Mouse (Mus musculus) forebrain, postnatal 0 days (tissue): ENCODE data around the gene Ogdh. TPM values are rescaled to one million over a fixed set of nuclear protein-coding genes. Genes with fewer than 3 reads are reported as not detected.

ENCODE experiments used
- ATAC-seq: fragments of 200-750 bp; cut with Nextera tagmentation; 2 replicates; pipeline ENCODE4 v1.8.0; 2017; ENCODE audit warnings: mild to moderate bottlenecking, moderate library complexity
- DNase-seq: peaks from one replicate; pipeline ENCODE4 v3.0.0-alpha.2; 2015
- H3K27ac ChIP-seq: fragments of 300-500 bp; sonication (generic); 2 replicates; pipeline ENCODE4 v1.5.1; 2014; ENCODE audit warnings: low read depth, mild to moderate bottlenecking, antibody characterized with exemption, low read length, moderate library complexity, mixed read lengths
- H3K27me3 ChIP-seq: fragments of 300-500 bp; sonication (generic); 2 replicates; pipeline ENCODE4 v1.6.1; 2014; ENCODE audit warnings: mild to moderate bottlenecking, low read length, mixed read lengths; ENCODE audit not compliant: insufficient read depth
- H3K36me3 ChIP-seq: fragments of 300-500 bp; sonication (generic); 2 replicates; pipeline ENCODE4 v1.6.1; 2014; ENCODE audit warnings: mild to moderate bottlenecking, moderate library complexity; ENCODE audit not compliant: insufficient read depth
- H3K4me1 ChIP-seq: fragments of 300-500 bp; sonication (generic); 2 replicates; pipeline ENCODE4 v1.6.1; 2014; ENCODE audit warnings: antibody characterized with exemption; ENCODE audit not compliant: insufficient read depth
- H3K4me2 ChIP-seq: fragments of 300-500 bp; sonication (generic); 2 replicates; pipeline ENCODE4 v1.6.1; 2014; ENCODE audit warnings: low read depth, mild to moderate bottlenecking, moderate library complexity
- H3K4me3 ChIP-seq: fragments of 300-500 bp; sonication (generic); 2 replicates; pipeline ENCODE4 v1.5.1; 2014; ENCODE audit warnings: low read depth, low read length, mixed read lengths
- H3K9ac ChIP-seq: fragments of 300-500 bp; sonication (generic); 2 replicates; pipeline ENCODE4 v1.6.1; 2014; ENCODE audit warnings: mild to moderate bottlenecking
- H3K9me3 ChIP-seq: fragments of 300-500 bp; sonication (generic); 2 replicates; pipeline ENCODE4 v1.6.1; 2016; ENCODE audit warnings: low read length
- CTCF ChIP-seq: sonication (generic); IDR thresholded peaks from 2 replicates; pipeline ENCODE4 v1.5.1; 2016; ENCODE audit warnings: antibody characterized with exemption, control low read depth, low read depth
- whole genome bisulfite sequencing: fragments of 180-500 bp; shearing (Covaris S2); extraction: QIAGEN DNeasy Blood & Tissue Kit; methylation state at CpG from one replicate; pipeline ENCODE4 v1.1.7; 2014; 5-methylcytosine and 5-hydroxymethylcytosine counted together
- polyA plus RNA-seq: library from polyadenylated mRNA; unstranded; fragments of >200 nt; fragmentation: Nextera tagmentation; extraction: Ambion mirVana; gene quantifications from 2 replicates; pipeline ENCODE4 v1.2.1, GENCODE M21; 2015
- total RNA-seq: library from RNA; depleted of rRNA; stranded (reverse); fragments of >200 nt; gene quantifications from 2 replicates; pipeline ENCODE4 v1.2.3, GENCODE M21; 2014

Ogdh gene
- total and polyA plus RNA-seq, 2 experiments from 2014 or later: 97.4 to 124 TPM

DNA sequence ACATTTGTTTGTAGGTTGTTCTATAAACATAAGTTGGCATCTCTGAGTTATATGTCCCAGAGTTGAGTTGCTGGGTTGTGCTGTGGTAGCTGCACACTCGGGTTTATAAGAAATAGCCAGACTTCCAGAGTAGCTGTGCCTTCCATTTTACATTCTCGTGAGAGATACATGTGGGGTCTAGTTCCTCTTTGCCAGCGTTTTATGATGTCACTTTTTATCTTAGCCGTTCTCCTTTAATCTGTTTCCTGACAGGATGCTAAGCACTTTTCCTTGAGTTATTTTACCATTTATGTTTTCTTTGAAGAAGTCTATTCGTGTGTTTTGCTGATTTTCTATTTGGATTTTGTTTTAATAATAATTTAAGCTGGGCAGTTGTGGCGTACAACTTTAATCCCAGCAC lies 101.4 kb downstream of the Ogdh start:
- 87% methylated on average over 6 of the region's 6 CpGs for WGBS
- H3K9me3 ChIP-seq: no peaks in the 10 kb centered on the region
- ATAC-seq: no peak
- no peak overlapping the region for H3K4me3 ChIP-seq
- H3K4me2 ChIP-seq: no peak overlapping the region
- peaks cover 50% of the 10 kb centered on the region for H3K36me3 ChIP-seq
- peaks cover 15% of the 10 kb centered on the region; the same call in 1 of the 2 replicates for H3K4me1 ChIP-seq
- DNase-seq: no peak
- H3K27ac ChIP-seq: no peak overlapping the region
- no peak overlapping the region for H3K9ac ChIP-seq
- no peaks in the 10 kb centered on the region for H3K27me3 ChIP-seq
- no peak for TF ChIP-seq CTCF

GRCm38 (mm10) chr11:6393866-6394265 lies 102.4 kb downstream of the Ogdh start:
- H3K9me3 ChIP-seq: no peaks in the 10 kb centered on the region
- H3K36me3 ChIP-seq: peaks cover 60% of the 10 kb centered on the region
- no peak overlapping the region for H3K4me3 ChIP-seq
- TF ChIP-seq CTCF: no peak
- no peak overlapping the region for H3K9ac ChIP-seq
- no peak overlapping the region for H3K4me2 ChIP-seq
- no peak for DNase-seq
- ATAC-seq: no peak
- 52% methylated on average over 1 of the region's 1 CpGs for WGBS
- peaks cover 15% of the 10 kb centered on the region; the same call in 1 of the 2 replicates for H3K4me1 ChIP-seq
- no peaks in the 10 kb centered on the region for H3K27me3 ChIP-seq
- H3K27ac ChIP-seq: no peak overlapping the region

GRCm38 (mm10) chr11:6395565-6395964 lies 104.1 kb downstream of the Ogdh start:
- no peak overlapping the region for H3K4me2 ChIP-seq
- peaks cover 77% of the 10 kb centered on the region for H3K36me3 ChIP-seq
- H3K27me3 ChIP-seq: no peaks in the 10 kb centered on the region
- DNase-seq (no peak), ATAC-seq (no peak)
- no peak overlapping the region for H3K9ac ChIP-seq
- H3K9me3 ChIP-seq: no peaks in the 10 kb centered on the region
- no peak overlapping the region for H3K4me3 ChIP-seq
- H3K27ac ChIP-seq: no peak overlapping the region
- TF ChIP-seq CTCF: no peak
- 88% methylated on average over 5 of the region's 5 CpGs for WGBS
- H3K4me1 ChIP-seq: peaks cover 10% of the 10 kb centered on the region; the same call in 1 of the 2 replicates

DNA sequence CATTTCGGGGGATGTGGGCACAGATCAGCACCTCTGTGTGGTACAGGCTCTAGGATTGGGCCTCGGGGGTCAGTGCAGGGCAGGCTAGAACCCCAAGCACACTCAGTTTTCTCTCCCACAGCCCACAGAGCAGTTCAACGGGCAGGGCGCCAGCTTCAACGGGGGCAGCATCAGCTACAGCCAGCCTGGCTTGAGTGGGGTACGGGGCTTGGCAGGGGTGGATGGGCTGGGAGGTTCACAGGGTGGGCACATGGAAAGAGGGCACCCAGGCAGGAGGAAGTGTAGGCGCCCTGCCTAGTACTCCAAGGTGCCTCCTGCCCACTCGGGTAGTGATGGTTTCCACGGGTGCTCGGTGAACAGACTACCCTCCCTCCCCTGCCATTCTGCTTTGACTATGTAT lies 106.7 kb downstream of the Ogdh start:
- no peaks in the 10 kb centered on the region for H3K9me3 ChIP-seq
- no peak for DNase-seq
- no peak overlapping the region for H3K4me3 ChIP-seq
- no peak overlapping the region for H3K9ac ChIP-seq
- ATAC-seq: no peak
- no peak for TF ChIP-seq CTCF
- peaks cover 93% of the 10 kb centered on the region for H3K36me3 ChIP-seq
- H3K4me1 ChIP-seq: no peaks in the 10 kb centered on the region
- WGBS: 92% methylated on average over 10 of the region's 10 CpGs
- H3K27ac ChIP-seq: no peak overlapping the region
- no peak overlapping the region for H3K4me2 ChIP-seq
- H3K27me3 ChIP-seq: no peaks in the 10 kb centered on the region

GRCm38 (mm10) chr11:6402515-6403510 lies 111.4 kb downstream of the Ogdh start:
- no peak for ATAC-seq
- TF ChIP-seq CTCF: peak; percentile 74
- no peaks in the 10 kb centered on the region for H3K27me3 ChIP-seq

GRCm38 (mm10) chr11:6403830-6404405 lies 112.5 kb downstream of the Ogdh start:
- WGBS: 95% methylated on average over 5 of the region's 5 CpGs
- Histone ChIP-seq H3K4me3 (no peak overlapping the region), H3K9me3 (no peaks in the 10 kb centered on the region), H3K9ac (no peak overlapping the region), H3K4me1 (no peaks in the 10 kb centered on the region), H3K27ac (no peak overlapping the region), H3K4me2 (no peak overlapping the region), H3K36me3 (peaks cover 71% of the 10 kb centered on the region), H3K27me3 (no peaks in the 10 kb centered on the region)
- no peak for DNase-seq
- TF ChIP-seq CTCF: no peak
- ATAC-seq: no peak

More at GRCm38 (mm10) chr11:6402515-6403510, 111.4 kb downstream of the Ogdh start:
- no peak overlapping the region for H3K9ac ChIP-seq
- no peak for DNase-seq
- peaks cover 82% of the 10 kb centered on the region for H3K36me3 ChIP-seq
- WGBS: 90% methylated on average over 19 of the region's 19 CpGs
- no peak overlapping the region for H3K4me2 ChIP-seq
- H3K9me3 ChIP-seq: no peaks in the 10 kb centered on the region
- no peak overlapping the region for H3K27ac ChIP-seq
- no peaks in the 10 kb centered on the region for H3K4me1 ChIP-seq
- no peak overlapping the region for H3K4me3 ChIP-seq
